Mouse (Mus musculus) lung, postnatal 4 days (tissue): ENCODE measurements around the gene Adgrf5.

Experiments
- DNase-seq, 2 experiments: peaks; one replicate each; pipeline ENCODE4 v3.0.0; 2021

Gene Adgrf5

GRCm38 (mm10) chr17:43386331-43386730 lies 26.1 kb downstream of the Adgrf5 start:
- DNase-seq, result no peak

GRCm38 (mm10) chr17:43387171-43387570 lies 26.9 kb downstream of the Adgrf5 start:
- DNase-seq, result no peak

- DNase-seq, result peak; percentile 42 to 68
These were observed 29.0 kb downstream of the Adgrf5 start for GRCm38 (mm10) chr17:43389256-43389655.

GRCm38 (mm10) chr17:43392191-43392590 lies 31.9 kb downstream of the Adgrf5 start:
- peak in 1 of 2 experiments; percentile 63 for DNase-seq

GRCm38 (mm10) chr17:43393669-43394068 lies 33.4 kb downstream of the Adgrf5 start:
- no peak for DNase-seq

- DNase-seq, result no peak
These were observed 35.4 kb downstream of the Adgrf5 start for GRCm38 (mm10) chr17:43395400-43396258.

- no peak for DNase-seq
These were observed 38.4 kb downstream of the Adgrf5 start for GRCm38 (mm10) chr17:43398612-43399011.

GRCm38 (mm10) chr17:43399151-43399550 lies 38.9 kb downstream of the Adgrf5 start:
- DNase-seq, result no peak

GRCm38 (mm10) chr17:43400483-43400882 lies 40.2 kb downstream of the Adgrf5 start:
- DNase-seq, result no peak

- DNase-seq, result no peak
These were observed 43.6 kb downstream of the Adgrf5 start for GRCm38 (mm10) chr17:43403851-43404250.

GRCm38 (mm10) chr17:43404408-43404807 lies 44.2 kb downstream of the Adgrf5 start:
- no peak for DNase-seq

- DNase-seq, result no peak
These were observed 46.1 kb downstream of the Adgrf5 start for GRCm38 (mm10) chr17:43406321-43406720.

- DNase-seq, result peak; percentile 66 to 75
These were observed 47.3 kb downstream of the Adgrf5 start for GRCm38 (mm10) chr17:43407548-43407947.

- DNase-seq, result no peak
These were observed 52.9 kb downstream of the Adgrf5 start for GRCm38 (mm10) chr17:43413182-43413581.

GRCm38 (mm10) chr17:43419204-43419603 lies 59.0 kb downstream of the Adgrf5 start:
- no peak for DNase-seq

GRCm38 (mm10) chr17:43420381-43420780 lies 60.1 kb downstream of the Adgrf5 start:
- DNase-seq, result peak; percentile 46 to 56

- DNase-seq, result no peak
These were observed 63.7 kb downstream of the Adgrf5 start for GRCm38 (mm10) chr17:43423953-43424352.

- DNase-seq, result no peak
These were observed 71.4 kb downstream of the Adgrf5 start for GRCm38 (mm10) chr17:43431692-43432091.

- no peak for DNase-seq
These were observed 74.2 kb downstream of the Adgrf5 start for GRCm38 (mm10) chr17:43434485-43434884.

GRCm38 (mm10) chr17:43451216-43451615 lies 91.0 kb downstream of the Adgrf5 start:
- DNase-seq, result no peak

- DNase-seq, result peak; percentile 58 to 81
These were observed 98.3 kb downstream of the Adgrf5 start for GRCm38 (mm10) chr17:43458598-43458997.

- no peak for DNase-seq
These were observed 99.5 kb downstream of the Adgrf5 start for GRCm38 (mm10) chr17:43459737-43460230.

- DNase-seq, result peak; percentile 84 to 85
These were observed 100.3 kb downstream of the Adgrf5 start for GRCm38 (mm10) chr17:43460245-43461181.
